Mouse (Mus musculus) erythroblast, embryonic 14.5 days (primary cell): ENCODE results near the gene Dync2li1. TPM values are rescaled to one million over a fixed set of nuclear protein-coding genes. Genes with fewer than 3 reads are reported as not detected.

Source experiments
- H3K27me3 ChIP-seq: 2 replicates; pipeline ENCODE4 v1.6.1; 2012; ENCODE audit warnings: inconsistent platforms; ENCODE audit not compliant: control insufficient read depth
- H3K36me3 ChIP-seq: 2 replicates; pipeline ENCODE4 v1.6.1; 2012; ENCODE audit warnings: mild to moderate bottlenecking, inconsistent platforms; ENCODE audit not compliant: control insufficient read depth
- H3K4me1 ChIP-seq: 2 replicates; pipeline ENCODE4 v1.6.1; 2012; ENCODE audit warnings: inconsistent platforms; ENCODE audit not compliant: control insufficient read depth
- H3K4me3 ChIP-seq: replicated peaks from 2 replicates; pipeline ENCODE3; 2012; ENCODE audit warnings: moderate library complexity, mild to moderate bottlenecking, inconsistent platforms
- H3K9me3 ChIP-seq: 2 replicates; pipeline ENCODE4 v1.6.1; 2012; ENCODE audit warnings: low read length, inconsistent platforms, mixed read lengths; ENCODE audit not compliant: control insufficient read depth
- GATA1 ChIP-seq: IDR thresholded peaks from 2 replicates; pipeline ENCODE4 v1.6.1; 2012; ENCODE audit warnings: low read length, inconsistent platforms, mixed read lengths
- TAL1 ChIP-seq: IDR thresholded peaks from 3 replicates; pipeline ENCODE4 v1.6.1; 2012; ENCODE audit warnings: low read length, inconsistent platforms, mixed read lengths
- polyA plus RNA-seq: library from polyadenylated mRNA; stranded (reverse); fragments of >175 nt; gene quantifications from 2 replicates; pipeline ENCODE4 v1.2.3, GENCODE M21; 2012

The Dync2li1 gene
- polyA plus RNA-seq, 1 experiment, result not detected

GRCm38 (mm10) chr17:84603709-84604420 is 22.4 kb upstream of the Dync2li1 start:
- Histone ChIP-seq H3K4me1 (no peaks in the 10 kb centered on the region), H3K36me3 (no peaks in the 10 kb centered on the region), H3K27me3 (no peaks in the 10 kb centered on the region), H3K9me3 (no peaks in the 10 kb centered on the region), H3K4me3 (no peak overlapping the region)
- TF ChIP-seq GATA1 (no peak), TAL1 (no peak)

GRCm38 (mm10) chr17:84606976-84607375 is 19.3 kb upstream of the Dync2li1 start:
- no peaks in the 10 kb centered on the region for H3K4me1 ChIP-seq
- no peaks in the 10 kb centered on the region for H3K27me3 ChIP-seq
- H3K9me3 ChIP-seq, result no peaks in the 10 kb centered on the region
- no peak overlapping the region for H3K4me3 ChIP-seq
- no peaks in the 10 kb centered on the region for H3K36me3 ChIP-seq
- no peak for TF ChIP-seq TAL1
- no peak for TF ChIP-seq GATA1

- TF ChIP-seq TAL1 (no peak), GATA1 (no peak)
- Histone ChIP-seq H3K4me1 (no peaks in the 10 kb centered on the region), H3K36me3 (no peaks in the 10 kb centered on the region), H3K27me3 (no peaks in the 10 kb centered on the region), H3K4me3 (no peak overlapping the region), H3K9me3 (no peaks in the 10 kb centered on the region)
These were observed 18.7 kb upstream of the Dync2li1 start for GRCm38 (mm10) chr17:84607617-84608016.

GRCm38 (mm10) chr17:84608606-84609005 is 17.7 kb upstream of the Dync2li1 start:
- TF ChIP-seq TAL1 (no peak), GATA1 (no peak)
- H3K4me3 ChIP-seq, result no peak overlapping the region
- no peaks in the 10 kb centered on the region for H3K36me3 ChIP-seq

GRCm38 (mm10) chr17:84611500-84611899 is 14.8 kb upstream of the Dync2li1 start:
- TF ChIP-seq GATA1, result no peak
- no peak for TF ChIP-seq TAL1
- Histone ChIP-seq H3K9me3 (peaks cover 20% of the 10 kb centered on the region), H3K4me1 (no peaks in the 10 kb centered on the region), H3K36me3 (no peaks in the 10 kb centered on the region), H3K4me3 (no peak overlapping the region), H3K27me3 (peaks cover 5% of the 10 kb centered on the region; the same call in 1 of the 2 replicates)

More at GRCm38 (mm10) chr17:84608606-84609005, 17.7 kb upstream of the Dync2li1 start:
- peaks cover 6% of the 10 kb centered on the region for H3K9me3 ChIP-seq
- no peaks in the 10 kb centered on the region for H3K4me1 ChIP-seq
- peaks cover under 1% of the 10 kb centered on the region; the same call in 1 of the 2 replicates for H3K27me3 ChIP-seq

- Histone ChIP-seq H3K4me1 (no peaks in the 10 kb centered on the region), H3K36me3 (no peaks in the 10 kb centered on the region), H3K27me3 (peaks cover 5% of the 10 kb centered on the region; the same call in 1 of the 2 replicates), H3K9me3 (peaks cover 20% of the 10 kb centered on the region), H3K4me3 (no peak overlapping the region)
- no peak for TF ChIP-seq GATA1
- no peak for TF ChIP-seq TAL1
These were observed 14.3 kb upstream of the Dync2li1 start for GRCm38 (mm10) chr17:84611971-84612370.

- H3K9me3 ChIP-seq, result peaks cover 20% of the 10 kb centered on the region
- no peaks in the 10 kb centered on the region for H3K36me3 ChIP-seq
- peaks cover 5% of the 10 kb centered on the region; the same call in 1 of the 2 replicates for H3K27me3 ChIP-seq
- TF ChIP-seq TAL1, result no peak
- TF ChIP-seq GATA1, result no peak
- H3K4me1 ChIP-seq, result no peaks in the 10 kb centered on the region
- H3K4me3 ChIP-seq, result no peak overlapping the region
These were observed 10.5 kb upstream of the Dync2li1 start for GRCm38 (mm10) chr17:84615811-84616210.

GRCm38 (mm10) chr17:84616526-84617074 is 9.7 kb upstream of the Dync2li1 start:
- Histone ChIP-seq H3K4me3 (no peak overlapping the region), H3K9me3 (peaks cover 20% of the 10 kb centered on the region), H3K36me3 (no peaks in the 10 kb centered on the region), H3K27me3 (peaks cover 5% of the 10 kb centered on the region; the same call in 1 of the 2 replicates), H3K4me1 (no peaks in the 10 kb centered on the region)
- TF ChIP-seq TAL1 (no peak), GATA1 (no peak)

- TF ChIP-seq GATA1, result no peak
- H3K27me3 ChIP-seq, result peaks cover 5% of the 10 kb centered on the region; the same call in 1 of the 2 replicates
- peaks cover 20% of the 10 kb centered on the region for H3K9me3 ChIP-seq
- H3K36me3 ChIP-seq, result no peaks in the 10 kb centered on the region
- no peak overlapping the region for H3K4me3 ChIP-seq
- H3K4me1 ChIP-seq, result no peaks in the 10 kb centered on the region
These were observed 8.3 kb upstream of the Dync2li1 start for GRCm38 (mm10) chr17:84617953-84618352.
